Mouse (Mus musculus) thymus, adult 2 months (tissue): ENCODE results near the gene Nrcam.

Experiments
- CTCF ChIP-seq: fragments of 200-500 bp; IDR thresholded peaks from 2 replicates; pipeline ENCODE4 v1.5.1; 2012; ENCODE audit warnings: mild to moderate bottlenecking, control low read depth, low read length, moderate library complexity, borderline replicate concordance; ENCODE audit not compliant: control insufficient read depth, poor library complexity, insufficient read depth; ENCODE audit errors: extremely low read depth
- POLR2A ChIP-seq: fragments of 200-500 bp; IDR thresholded peaks from 2 replicates; pipeline ENCODE4 v1.6.1; 2012; ENCODE audit warnings: mild to moderate bottlenecking, low read length, control low read depth, moderate library complexity; ENCODE audit not compliant: control insufficient read depth, poor library complexity, insufficient read depth; ENCODE audit errors: extremely low read depth

GRCm38 (mm10) chr12:44479260-44480030 is 150.8 kb downstream of the Nrcam start:
- no peak for TF ChIP-seq CTCF
- TF ChIP-seq POLR2A: no peak
